Mouse (Mus musculus) embryonic facial prominence, embryonic 14.5 days (tissue): ENCODE data around the gene Wdr77. TPM values are rescaled to one million over a fixed set of nuclear protein-coding genes. Genes with fewer than 3 reads are reported as not detected.
"Not testable (repeated sequence)": the region's sequence is repeated elsewhere in the genome, so short reads cannot be mapped to it uniquely, and the experiment has no call there.

Experiments
- ATAC-seq: fragments of 200-750 bp; cut with Nextera tagmentation; 2 replicates; pipeline ENCODE4 v1.8.0; 2017; ENCODE audit warnings: low read depth, moderate number of reproducible peaks, moderate TSS enrichment
- DNase-seq: peaks from one replicate; pipeline ENCODE4 v3.0.0-alpha.2; 2015; ENCODE audit warnings: low spot score
- H3K27ac ChIP-seq: fragments of 300-500 bp; sonication (generic); replicated peaks from 2 replicates; pipeline ENCODE4 v1.5.1; 2014; ENCODE audit warnings: low read depth, mild to moderate bottlenecking, low read length, moderate library complexity
- H3K27me3 ChIP-seq: fragments of 300-500 bp; sonication (generic); replicated peaks from 2 replicates; pipeline ENCODE4 v1.6.1; 2014; ENCODE audit warnings: low read length; ENCODE audit not compliant: control insufficient read depth, insufficient read depth
- H3K36me3 ChIP-seq: fragments of 300-500 bp; sonication (generic); 2 replicates; pipeline ENCODE4 v1.6.1; 2014; ENCODE audit warnings: low read length, mixed read lengths; ENCODE audit not compliant: control insufficient read depth, insufficient read depth
- H3K4me1 ChIP-seq: fragments of 300-500 bp; sonication (generic); 2 replicates; pipeline ENCODE4 v1.6.1; 2014; ENCODE audit warnings: antibody characterized with exemption, low read length; ENCODE audit not compliant: control insufficient read depth, insufficient read depth
- H3K4me2 ChIP-seq: fragments of 300-500 bp; sonication (generic); 2 replicates; pipeline ENCODE4 v1.6.1; 2014; ENCODE audit warnings: low read depth, mild to moderate bottlenecking, low read length, moderate library complexity, mixed read lengths
- H3K4me3 ChIP-seq: fragments of 300-500 bp; sonication (generic); 2 replicates; pipeline ENCODE4 v1.5.1; 2014; ENCODE audit warnings: low read depth, mild to moderate bottlenecking, low read length
- H3K9ac ChIP-seq: fragments of 300-500 bp; sonication (generic); 2 replicates; pipeline ENCODE4 v1.6.1; 2014; ENCODE audit warnings: low read depth, mild to moderate bottlenecking, low read length, moderate library complexity, mixed read lengths
- H3K9me3 ChIP-seq: fragments of 300-500 bp; sonication (generic); 2 replicates; pipeline ENCODE4 v1.6.1; 2016; ENCODE audit warnings: low read length; ENCODE audit not compliant: control insufficient read depth
- WGBS: fragments of 180-500 bp; shearing (Covaris S2); extraction: QIAGEN DNeasy Blood & Tissue Kit; methylation state at CpG from one replicate; pipeline ENCODE4 v1.1.7; 2014; 5-methylcytosine and 5-hydroxymethylcytosine counted together
- polyA plus RNA-seq: library from polyadenylated mRNA; unstranded; fragments of >200 nt; fragmentation: Nextera tagmentation; extraction: Ambion mirVana; gene quantifications from 2 replicates; pipeline ENCODE4 v1.2.1, GENCODE M21; 2014

The Wdr77 gene
- 100 and 117 TPM in 2 replicates for polyA plus RNA-seq

DNA sequence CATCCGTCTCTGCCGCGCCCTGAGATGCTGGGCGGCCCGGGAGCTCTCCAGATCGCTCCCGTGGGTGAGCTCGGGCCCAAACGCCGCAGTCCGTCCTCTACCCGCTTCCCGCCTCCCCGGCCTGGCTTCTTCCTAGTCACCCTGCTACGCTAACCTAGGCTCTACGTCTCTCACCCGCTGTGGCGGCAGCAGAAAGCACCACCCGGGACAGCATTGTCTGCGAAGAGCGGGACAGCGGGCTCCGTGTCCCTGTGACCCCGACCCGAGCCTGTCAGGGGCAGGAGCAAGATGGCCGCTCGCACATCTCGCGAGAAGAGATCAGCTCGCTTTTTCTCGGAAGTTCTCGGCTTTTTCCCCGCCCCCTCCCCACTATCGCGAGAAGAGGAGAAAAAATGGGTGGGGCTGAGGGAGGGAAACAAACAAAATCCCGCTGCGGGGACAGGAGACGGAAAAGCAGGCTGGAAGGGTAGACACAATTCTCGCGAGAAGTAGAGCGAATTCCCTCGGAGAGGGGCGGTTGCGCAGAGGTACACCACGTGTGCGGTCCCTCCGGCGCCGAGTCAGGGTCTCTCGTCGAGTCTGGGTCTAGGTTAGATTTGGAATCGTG is at the start of gene Wdr77:
Wdr77 (plus strand) TSS at position 396 of the 607 bp plus-strand sequence.
- Histone ChIP-seq H3K4me3 (peak within 1 kb of the TSS; percentile 85), H3K9me3 (no peaks in the 10 kb centered on the region), H3K36me3 (peaks cover 61% of the 10 kb centered on the region), H3K4me2 (peak within 1 kb of the TSS; percentile 88), H3K4me1 (peaks cover 16% of the 10 kb centered on the region), H3K27me3 (no peaks in the 10 kb centered on the region), H3K27ac (peak within 1 kb of the TSS; percentile 84), H3K9ac (peak within 1 kb of the TSS; percentile 97)
- 0% methylated on average over 43 of the region's 52 CpGs for WGBS
- ATAC-seq (peak; percentile 98), DNase-seq (peak; percentile 99)

- H3K36me3 ChIP-seq, result no peaks in the 10 kb centered on the region
- WGBS, result 82% methylated on average over 11 of the region's 11 CpGs
- H3K27me3 ChIP-seq, result no peaks in the 10 kb centered on the region
- H3K27ac ChIP-seq, result no peak overlapping the region
- H3K9me3 ChIP-seq, result no peaks in the 10 kb centered on the region
- no peak for DNase-seq
- no peaks in the 10 kb centered on the region for H3K4me1 ChIP-seq
- H3K4me2 ChIP-seq, result no peak overlapping the region
- H3K9ac ChIP-seq, result no peak overlapping the region
- ATAC-seq, result no peak
- H3K4me3 ChIP-seq, result no peak overlapping the region
These were observed 48.5 kb upstream of the Wdr77 start for GRCm38 (mm10) chr3:105910519-105911190.

GRCm38 (mm10) chr3:105912097-105912880 is 46.9 kb upstream of the Wdr77 start:
- no peak for ATAC-seq
- Histone ChIP-seq H3K4me1 (no peaks in the 10 kb centered on the region), H3K36me3 (no peaks in the 10 kb centered on the region), H3K27ac (no peak overlapping the region), H3K9me3 (no peaks in the 10 kb centered on the region), H3K9ac (no peak overlapping the region), H3K27me3 (no peaks in the 10 kb centered on the region), H3K4me3 (no peak overlapping the region), H3K4me2 (no peak overlapping the region)
- WGBS, result 76% methylated on average over 9 of the region's 9 CpGs
- DNase-seq, result no peak

DNA sequence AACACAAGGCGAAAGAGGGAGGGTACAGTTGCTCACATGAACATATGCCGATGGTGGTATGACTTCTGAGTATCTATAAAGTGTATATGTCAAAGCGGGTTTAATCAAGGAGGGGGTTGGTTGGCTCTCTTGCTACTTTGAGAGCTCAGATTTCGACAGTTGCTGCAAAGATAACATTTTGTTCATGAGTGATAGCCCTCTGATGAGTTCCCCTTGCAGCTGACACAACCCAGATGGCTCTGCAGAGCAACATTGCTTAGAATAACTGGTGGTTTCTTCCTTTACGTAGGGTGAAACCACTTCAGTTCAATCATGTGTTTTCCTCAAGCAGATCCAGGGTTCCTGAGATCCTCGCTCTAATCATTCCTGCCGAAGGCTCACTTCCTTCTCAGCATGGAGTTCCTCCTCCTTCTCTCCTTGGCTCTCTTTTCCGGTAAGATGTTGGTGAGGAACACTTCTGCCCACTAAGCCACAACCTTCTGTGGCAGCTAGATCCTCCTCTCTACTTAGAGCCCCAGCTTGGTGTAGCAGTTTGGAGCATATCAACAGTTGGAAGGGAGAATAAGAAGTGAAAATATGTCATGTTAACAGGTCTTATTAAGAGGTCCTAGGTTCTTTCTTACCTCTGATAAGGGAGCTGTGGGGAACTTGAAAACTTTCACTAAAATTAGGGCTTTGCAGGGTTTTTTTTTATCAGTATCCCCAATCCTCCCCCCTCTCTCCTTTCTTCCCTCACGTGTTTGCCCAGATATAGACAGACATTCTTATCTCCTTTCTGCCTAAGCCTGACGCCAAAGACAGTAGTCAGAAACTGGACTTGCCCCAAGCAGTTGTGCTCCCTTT is 45.1 kb upstream of the Wdr77 start:
- Histone ChIP-seq H3K27ac (no peak overlapping the region; the same call in 1 of the 2 replicates), H3K4me2 (0 out of 2 replicates have a peak overlapping the region, but pooled peaks have one; percentile 18), H3K36me3 (no peaks in the 10 kb centered on the region)

GRCm38 (mm10) chr3:105915281-105915680 is 43.9 kb upstream of the Wdr77 start:
- no peaks in the 10 kb centered on the region for H3K27me3 ChIP-seq
- no peak overlapping the region for H3K9ac ChIP-seq
- no peak overlapping the region for H3K27ac ChIP-seq
- DNase-seq (no peak), ATAC-seq (no peak)
- H3K36me3 ChIP-seq, result no peaks in the 10 kb centered on the region
- 33% methylated on average over 1 of the region's 1 CpGs for WGBS
- H3K4me2 ChIP-seq, result no peak overlapping the region
- H3K4me3 ChIP-seq, result no peak overlapping the region
- no peaks in the 10 kb centered on the region for H3K9me3 ChIP-seq
- no peaks in the 10 kb centered on the region for H3K4me1 ChIP-seq

More for the DNA sequence above, 45.1 kb upstream of the Wdr77 start:
- Histone ChIP-seq H3K4me1 (no peaks in the 10 kb centered on the region), H3K9ac (no peak overlapping the region), H3K9me3 (no peaks in the 10 kb centered on the region), H3K27me3 (no peaks in the 10 kb centered on the region), H3K4me3 (no peak overlapping the region)
- 59% methylated on average over 10 of the region's 10 CpGs for WGBS
- ATAC-seq (no peak), DNase-seq (peak; percentile 8)

DNA sequence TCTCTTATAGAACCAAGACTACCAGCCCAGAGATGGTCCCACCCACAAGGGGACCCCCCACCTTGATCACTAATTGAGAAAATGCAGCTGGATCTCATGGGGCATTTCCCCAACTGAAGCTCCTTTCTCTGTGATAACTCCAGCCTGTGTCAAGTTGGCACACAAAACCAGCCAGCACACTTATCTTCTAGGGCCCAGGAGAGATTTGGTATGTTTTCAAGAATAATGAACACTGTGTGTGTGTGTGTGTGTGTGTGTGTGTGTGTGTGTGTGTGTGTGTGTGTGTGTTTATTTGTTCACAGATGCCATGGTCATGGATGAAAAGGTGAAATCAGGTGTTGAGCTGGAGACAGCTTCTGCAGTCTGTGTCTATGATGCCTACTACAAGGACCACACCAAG is 42.7 kb upstream of the Wdr77 start:
- not testable (repeated sequence) for H3K36me3 ChIP-seq, H3K4me2 ChIP-seq, H3K27me3 ChIP-seq, ATAC-seq, H3K4me1 ChIP-seq, H3K9ac ChIP-seq, H3K4me3 ChIP-seq, DNase-seq, H3K27ac ChIP-seq, H3K9me3 ChIP-seq

DNA sequence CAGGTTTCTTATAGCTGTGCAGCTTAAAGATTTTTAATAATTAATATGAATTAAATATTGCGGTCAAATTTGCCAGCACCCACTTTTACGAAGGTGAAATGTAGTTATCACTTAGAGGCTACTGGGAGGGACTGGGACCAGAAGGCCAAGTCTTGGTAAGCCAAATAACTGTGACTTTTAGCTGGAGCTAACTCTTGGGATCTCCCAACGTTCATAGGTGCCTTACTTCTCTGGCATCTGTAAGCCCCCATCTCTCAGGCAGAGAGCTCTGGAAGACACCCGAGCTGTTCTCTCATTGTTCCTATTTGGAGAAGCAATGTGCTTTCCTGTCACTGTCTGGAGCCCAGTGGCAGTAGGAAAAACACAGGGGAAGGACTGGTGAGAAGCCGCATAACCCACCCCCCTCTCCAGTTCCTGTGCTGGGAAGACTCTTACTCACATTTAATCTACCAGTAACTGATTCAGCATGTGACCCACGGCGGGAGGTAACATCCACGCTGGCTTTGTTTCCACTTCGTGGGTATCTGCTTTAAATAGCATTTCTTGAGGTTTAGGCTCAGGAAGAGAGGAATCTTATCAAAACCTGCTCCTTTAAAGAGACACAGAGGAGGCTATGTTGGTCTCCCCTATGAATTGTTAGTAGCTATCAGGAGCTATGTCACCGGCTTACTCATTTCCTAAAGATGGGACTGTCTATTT is 41.4 kb upstream of the Wdr77 start:
- Histone ChIP-seq H3K27me3 (no peaks in the 10 kb centered on the region), H3K4me2 (no peak overlapping the region), H3K9me3 (no peaks in the 10 kb centered on the region), H3K4me1 (no peaks in the 10 kb centered on the region), H3K36me3 (no peaks in the 10 kb centered on the region), H3K9ac (no peak overlapping the region), H3K4me3 (no peak overlapping the region), H3K27ac (no peak overlapping the region)
- DNase-seq (no peak), ATAC-seq (no peak)
- 48% methylated on average over 10 of the region's 10 CpGs for WGBS

DNA sequence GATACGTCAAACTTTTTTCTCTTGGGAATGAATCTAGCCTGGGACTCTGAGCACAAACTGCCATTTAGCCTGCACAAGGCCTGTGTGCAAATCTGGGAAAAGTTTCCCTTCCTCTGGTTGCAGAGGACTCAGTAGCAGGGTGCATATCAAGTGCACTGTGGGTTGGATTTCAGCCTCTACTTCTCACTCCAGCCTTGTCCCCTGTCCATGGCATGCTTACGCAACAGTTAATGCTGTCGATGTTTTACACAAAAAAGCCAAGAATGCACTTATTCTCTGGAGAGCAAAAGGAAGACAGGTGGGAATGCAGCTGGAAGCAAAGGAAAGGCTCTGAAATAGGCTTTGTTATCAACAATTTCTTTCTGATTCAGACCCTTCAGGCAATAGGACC is 40.8 kb upstream of the Wdr77 start:
- 54% methylated on average over 3 of the region's 3 CpGs for WGBS
- Histone ChIP-seq H3K4me3 (no peak overlapping the region), H3K27me3 (no peaks in the 10 kb centered on the region), H3K27ac (no peak overlapping the region), H3K4me2 (no peak overlapping the region), H3K4me1 (no peaks in the 10 kb centered on the region), H3K36me3 (no peaks in the 10 kb centered on the region), H3K9ac (no peak overlapping the region), H3K9me3 (no peaks in the 10 kb centered on the region)
- ATAC-seq (no peak), DNase-seq (no peak)
